Mouse (Mus musculus) stomach, embryonic 16.5 days (tissue): Measurements from ENCODE around the gene Snrnp48. TPM values are rescaled to one million over a fixed set of nuclear protein-coding genes. Genes with fewer than 3 reads are reported as not detected.

Source experiments
- ATAC-seq: fragments of 200-750 bp; cut with Nextera tagmentation; 2 replicates; pipeline ENCODE4 v1.8.0; 2017; ENCODE audit warnings: moderate number of reproducible peaks, moderate TSS enrichment; ENCODE audit not compliant: insufficient read depth, low FRiP score
- H3K27ac ChIP-seq: fragments of 300-500 bp; sonication (generic); 2 replicates; pipeline ENCODE4 v1.5.1; 2014; ENCODE audit warnings: low read length
- H3K27me3 ChIP-seq: fragments of 300-500 bp; sonication (generic); 2 replicates; pipeline ENCODE4 v1.6.1; 2014; ENCODE audit warnings: low read length, control low read depth, mixed read lengths; ENCODE audit not compliant: control insufficient read depth, insufficient read depth
- H3K36me3 ChIP-seq: fragments of 300-500 bp; sonication (generic); 2 replicates; pipeline ENCODE4 v1.6.1; 2014; ENCODE audit warnings: low read length; ENCODE audit not compliant: control insufficient read depth, insufficient read depth
- H3K4me1 ChIP-seq: fragments of 300-500 bp; sonication (generic); 2 replicates; pipeline ENCODE4 v1.6.1; 2014; ENCODE audit warnings: low read length, control low read depth, mixed read lengths; ENCODE audit not compliant: control insufficient read depth, insufficient read depth
- H3K4me2 ChIP-seq: fragments of 300-500 bp; sonication (generic); 2 replicates; pipeline ENCODE4 v1.6.1; 2014; ENCODE audit warnings: low read depth, low read length, mixed read lengths
- H3K4me3 ChIP-seq: fragments of 300-500 bp; sonication (generic); replicated peaks from 2 replicates; pipeline ENCODE4 v1.5.1; 2014; ENCODE audit warnings: mild to moderate bottlenecking, low read length
- H3K9ac ChIP-seq: fragments of 300-500 bp; sonication (generic); 2 replicates; pipeline ENCODE4 v1.6.1; 2014; ENCODE audit warnings: low read length
- H3K9me3 ChIP-seq: fragments of 300-500 bp; sonication (generic); replicated peaks from 2 replicates; pipeline ENCODE4 v1.6.1; 2016; ENCODE audit warnings: low read length, control low read depth; ENCODE audit not compliant: control insufficient read depth
- WGBS: fragments of 180-500 bp; shearing (Covaris S2); extraction: QIAGEN DNeasy Blood & Tissue Kit; methylation state at CpG from one replicate; pipeline ENCODE4 v1.1.7; 2014; 5-methylcytosine and 5-hydroxymethylcytosine counted together
- polyA plus RNA-seq: library from polyadenylated mRNA; unstranded; fragments of >200 nt; fragmentation: Nextera tagmentation; extraction: Ambion mirVana; gene quantifications from 2 replicates; pipeline ENCODE4 v1.2.1, GENCODE M21; 2015

Snrnp48 gene
- polyA plus RNA-seq, 1 experiment from 2014 or later = 34.2 TPM

DNA sequence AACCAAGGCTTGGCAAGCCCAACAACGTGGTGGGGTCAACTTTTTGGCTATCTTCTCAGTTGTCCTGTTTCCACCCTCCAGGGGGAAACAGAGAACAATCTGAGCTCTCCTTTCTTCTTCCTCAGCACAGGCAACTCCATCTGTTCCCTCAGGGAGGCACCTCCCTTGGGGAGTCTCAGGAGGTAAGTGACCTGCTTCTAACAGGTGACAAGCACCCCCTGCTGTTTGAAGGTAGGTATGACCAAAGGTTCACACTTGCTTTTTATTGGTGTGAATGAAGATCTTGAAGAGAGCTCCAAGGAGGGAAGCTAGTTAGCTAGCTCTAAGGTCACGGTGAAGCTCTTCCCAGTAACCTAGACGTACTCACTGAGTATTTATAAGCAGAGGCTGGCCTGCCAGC is 30.6 kb downstream of the Snrnp48 start:
- Histone ChIP-seq H3K27ac (no peak overlapping the region), H3K36me3 (0 out of 2 replicates have a peak, but pooled peaks cover 3% of the 10 kb centered on the region), H3K27me3 (no peaks in the 10 kb centered on the region), H3K4me2 (no peak overlapping the region), H3K4me3 (no peak overlapping the region), H3K9ac (no peak overlapping the region), H3K9me3 (no peaks in the 10 kb centered on the region), H3K4me1 (no peaks in the 10 kb centered on the region)
- ATAC-seq = no peak
- WGBS = 72% methylated on average over 3 of the region's 3 CpGs

DNA sequence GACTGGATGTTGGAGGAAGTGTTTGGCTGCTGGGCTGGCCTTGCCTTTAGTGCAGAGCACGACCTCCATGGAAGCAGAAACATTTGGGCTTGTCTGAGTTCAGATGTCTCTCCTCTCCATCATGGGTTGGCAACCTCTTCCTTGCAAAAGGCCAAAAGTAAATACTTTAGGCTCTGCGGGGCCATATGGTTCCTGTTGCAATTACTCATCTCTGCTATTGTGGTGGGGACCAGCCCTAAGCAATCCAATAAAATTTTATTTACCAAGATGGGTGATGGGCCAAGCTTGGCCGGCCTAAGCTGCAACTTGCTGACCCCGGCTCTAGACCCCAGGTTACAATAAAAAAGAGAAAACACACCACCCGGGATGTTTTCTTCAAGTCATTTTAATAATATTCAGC is 43.4 kb downstream of the Snrnp48 start:
- H3K9me3 ChIP-seq = no peaks in the 10 kb centered on the region
- no peak overlapping the region for H3K4me2 ChIP-seq
- H3K4me1 ChIP-seq = no peaks in the 10 kb centered on the region
- no peaks in the 10 kb centered on the region for H3K36me3 ChIP-seq
- H3K4me3 ChIP-seq = no peak overlapping the region
- H3K27ac ChIP-seq = no peak overlapping the region
- H3K9ac ChIP-seq = no peak overlapping the region
- ATAC-seq = peak; percentile 56
- WGBS = 34% methylated on average over 5 of the region's 5 CpGs
- H3K27me3 ChIP-seq = no peaks in the 10 kb centered on the region

DNA sequence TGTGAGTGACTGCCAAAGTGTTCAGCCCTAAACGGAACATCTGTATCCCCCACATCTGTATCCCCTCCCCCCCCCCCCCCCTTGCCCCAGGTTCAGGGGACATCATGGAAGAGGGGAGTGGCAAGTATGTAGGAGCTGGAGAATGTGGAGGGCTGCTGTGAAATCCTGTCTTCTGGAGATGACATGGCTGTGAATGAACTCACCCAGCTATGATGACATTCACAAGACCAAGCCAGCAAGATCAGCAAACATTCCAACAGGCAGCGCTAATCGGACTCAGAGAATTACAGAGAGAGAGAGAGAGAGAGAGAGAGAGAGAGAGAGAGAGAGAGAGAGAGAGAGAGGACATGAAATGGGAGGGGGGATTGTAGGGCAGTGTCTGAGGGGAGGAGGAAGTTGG is 46.5 kb downstream of the Snrnp48 start:
- H3K9me3 ChIP-seq = no peaks in the 10 kb centered on the region
- no peak overlapping the region for H3K4me3 ChIP-seq
- H3K4me1 ChIP-seq = peaks cover 8% of the 10 kb centered on the region; the same call in 1 of the 2 replicates
- no peaks in the 10 kb centered on the region for H3K27me3 ChIP-seq
- no peak overlapping the region; the same call in 1 of the 2 replicates for H3K27ac ChIP-seq
- no peaks in the 10 kb centered on the region for H3K36me3 ChIP-seq
- WGBS = 41% methylated on average over 3 of the region's 3 CpGs
- no peak overlapping the region for H3K9ac ChIP-seq
- H3K4me2 ChIP-seq = no peak overlapping the region
- ATAC-seq = no peak

DNA sequence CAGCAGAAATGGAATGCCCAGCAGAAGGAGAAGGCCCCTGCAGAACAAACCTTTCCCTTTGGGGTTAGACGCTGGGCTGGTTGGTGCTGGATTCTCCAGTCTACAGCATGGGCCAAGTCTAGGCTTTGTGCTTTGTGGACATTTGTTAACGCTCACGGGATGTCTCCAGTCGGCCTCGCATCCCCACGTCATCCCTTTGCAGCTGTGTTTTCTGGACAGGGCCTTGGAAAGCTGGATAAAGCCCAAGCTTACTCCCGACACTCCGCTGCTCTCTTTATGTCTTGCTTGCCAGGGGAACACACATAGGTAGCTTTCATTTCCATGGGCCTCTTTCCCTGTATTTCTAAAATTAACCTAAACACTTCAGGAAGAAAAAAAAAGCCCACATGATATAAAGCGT is 49.0 kb downstream of the Snrnp48 start:
- ATAC-seq = peak; percentile 83
- Histone ChIP-seq H3K4me1 (peaks cover 8% of the 10 kb centered on the region; the same call in 1 of the 2 replicates), H3K27ac (peak overlapping the region; percentile 65), H3K9ac (no peak overlapping the region), H3K4me2 (no peak overlapping the region), H3K36me3 (no peaks in the 10 kb centered on the region), H3K4me3 (no peak overlapping the region), H3K27me3 (no peaks in the 10 kb centered on the region), H3K9me3 (no peaks in the 10 kb centered on the region)
- WGBS = 54% methylated on average over 9 of the region's 9 CpGs

DNA sequence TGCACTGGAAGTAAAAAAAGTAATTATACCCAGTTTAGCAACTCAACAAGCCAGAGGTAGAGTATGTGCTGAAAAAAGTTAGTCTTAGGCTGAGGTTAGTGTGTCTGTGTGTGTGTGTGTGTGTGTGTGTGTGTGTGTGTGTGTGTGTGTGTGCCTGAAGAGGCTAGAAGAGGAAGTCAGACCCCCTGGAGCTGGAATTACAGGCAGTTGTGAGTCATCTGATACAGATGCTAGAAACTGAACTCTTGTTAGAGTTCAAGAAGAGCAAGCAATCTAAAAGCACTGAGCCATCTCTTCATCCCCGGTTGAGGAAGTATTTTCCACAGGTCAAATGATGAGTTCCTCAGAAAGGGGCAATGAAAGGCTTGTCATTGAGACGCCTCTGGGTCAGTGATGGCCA is 54.2 kb downstream of the Snrnp48 start:
- no peak overlapping the region for H3K4me2 ChIP-seq
- no peak overlapping the region for H3K27ac ChIP-seq
- no peak overlapping the region for H3K4me3 ChIP-seq
- H3K9ac ChIP-seq = no peak overlapping the region
- H3K9me3 ChIP-seq = no peaks in the 10 kb centered on the region
- no peaks in the 10 kb centered on the region for H3K36me3 ChIP-seq
- no peaks in the 10 kb centered on the region for H3K27me3 ChIP-seq
- no peak for ATAC-seq
- peaks cover 8% of the 10 kb centered on the region; the same call in 1 of the 2 replicates for H3K4me1 ChIP-seq
- 63% methylated on average over 2 of the region's 2 CpGs for WGBS

DNA sequence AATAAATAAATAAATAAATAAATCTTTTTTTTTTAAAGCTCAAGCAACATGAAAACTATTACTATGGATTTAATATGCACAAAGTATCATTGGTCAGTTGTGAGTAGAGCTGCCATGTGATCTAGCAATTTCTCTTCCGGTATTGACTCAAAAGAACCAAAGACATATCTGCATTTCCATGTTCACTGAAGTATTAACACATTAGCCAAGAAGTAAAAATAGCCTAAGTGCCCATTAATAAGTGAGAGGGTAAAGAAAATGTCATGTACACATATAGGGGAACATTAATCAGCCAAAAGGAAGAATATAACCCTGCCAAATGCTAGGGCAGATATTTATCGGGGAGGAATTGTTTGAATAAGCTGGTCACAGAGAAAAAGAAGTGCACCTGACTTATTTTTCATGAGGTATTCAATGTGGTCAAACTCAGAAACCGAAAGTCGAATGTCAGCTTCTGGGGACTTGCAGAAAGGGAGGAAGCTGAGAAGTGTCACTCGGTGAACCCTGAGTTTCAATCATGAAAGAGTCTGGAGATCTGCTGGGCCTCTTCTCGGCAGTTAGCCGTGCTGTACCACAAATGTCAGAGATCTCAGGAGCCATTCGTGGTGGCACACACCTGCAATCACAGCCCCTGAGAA is 64.4 kb downstream of the Snrnp48 start:
- H3K27ac ChIP-seq = no peak overlapping the region
- no peak for ATAC-seq
- H3K27me3 ChIP-seq = no peaks in the 10 kb centered on the region
- H3K4me2 ChIP-seq = no peak overlapping the region
- H3K9ac ChIP-seq = no peak overlapping the region
- no peak overlapping the region for H3K4me3 ChIP-seq
- no peaks in the 10 kb centered on the region; the same call in 1 of the 2 replicates for H3K9me3 ChIP-seq
- H3K36me3 ChIP-seq = no peaks in the 10 kb centered on the region
- H3K4me1 ChIP-seq = no peaks in the 10 kb centered on the region
- 77% methylated on average over 8 of the region's 8 CpGs for WGBS

DNA sequence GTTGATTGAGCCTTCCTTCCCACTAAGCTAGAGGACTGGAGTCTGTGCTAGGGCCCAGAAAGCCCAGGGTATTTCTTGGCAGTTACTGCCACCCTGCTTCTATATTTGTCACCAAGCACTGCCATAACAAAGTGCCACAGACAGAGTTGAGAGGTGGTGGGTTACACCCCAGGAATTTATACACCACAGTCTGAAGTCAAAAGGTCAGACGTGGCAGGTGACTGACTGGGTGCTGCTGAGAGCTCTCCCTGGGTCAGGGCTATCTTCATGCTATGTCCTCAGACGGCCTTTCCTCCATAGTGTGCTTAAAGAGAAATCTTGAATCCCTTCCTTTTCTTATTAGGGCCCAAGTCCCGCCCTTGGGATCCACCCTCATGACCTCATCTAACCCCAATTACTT is 67.9 kb downstream of the Snrnp48 start:
- no peak for ATAC-seq
- no peaks in the 10 kb centered on the region for H3K27me3 ChIP-seq
- H3K4me3 ChIP-seq = no peak overlapping the region
- 66% methylated on average over 3 of the region's 3 CpGs for WGBS
- H3K27ac ChIP-seq = no peak overlapping the region
- H3K9ac ChIP-seq = no peak overlapping the region
- H3K4me2 ChIP-seq = no peak overlapping the region
- H3K4me1 ChIP-seq = no peaks in the 10 kb centered on the region
- H3K9me3 ChIP-seq = no peaks in the 10 kb centered on the region
- no peaks in the 10 kb centered on the region for H3K36me3 ChIP-seq

Other genes with a start within 250 kb of the Snrnp48 start
- gene Ssr1, start 210.7 kb upstream of the Snrnp48 start, polyA plus RNA-seq = 143 and 145 TPM in 2 replicates
- 43.9 and 45.6 TPM in 2 replicates for gene Riok1, start 167.9 kb upstream of the Snrnp48 start, polyA plus RNA-seq
- gene Cage1, start 167.9 kb upstream of the Snrnp48 start, polyA plus RNA-seq = 0.72 and 1.3 TPM in 2 replicates
- gene Dsp, start 53.6 kb upstream of the Snrnp48 start, polyA plus RNA-seq = 36.4 and 45.1 TPM in 2 replicates
- 1.0 and 1.4 TPM in 2 replicates for gene Bmp6, start 140.2 kb downstream of the Snrnp48 start, polyA plus RNA-seq